Mouse (Mus musculus) forebrain, embryonic 14.5 days (tissue): Measurements from ENCODE around the gene Zswim1. TPM values are rescaled to one million over a fixed set of nuclear protein-coding genes. Genes with fewer than 3 reads are reported as not detected.
"Not testable (repeated sequence)": the region's sequence is repeated elsewhere in the genome, so short reads cannot be mapped to it uniquely, and the experiment has no call there.

Experiments
- ATAC-seq: fragments of 200-750 bp; cut with Nextera tagmentation; 2 replicates; pipeline ENCODE4 v1.8.0; 2017; ENCODE audit warnings: mild to moderate bottlenecking, moderate library complexity
- DNase-seq: peaks from one replicate; pipeline ENCODE4 v3.0.0-alpha.2; 2015; ENCODE audit warnings: low spot score
- H3K27ac ChIP-seq: fragments of 300-500 bp; sonication (generic); 2 replicates; pipeline ENCODE4 v1.5.1; 2014; ENCODE audit warnings: low read depth, mild to moderate bottlenecking, control low read depth, low read length, moderate library complexity
- H3K27me3 ChIP-seq: fragments of 300-500 bp; sonication (generic); replicated peaks from 2 replicates; pipeline ENCODE4 v1.6.1; 2014; ENCODE audit warnings: low read length, control low read depth, mixed read lengths; ENCODE audit not compliant: control insufficient read depth, insufficient read depth
- H3K36me3 ChIP-seq: fragments of 300-500 bp; sonication (generic); 2 replicates; pipeline ENCODE4 v1.6.1; 2014; ENCODE audit warnings: low read length, control low read depth; ENCODE audit not compliant: control insufficient read depth, insufficient read depth
- H3K4me1 ChIP-seq: fragments of 300-500 bp; sonication (generic); 2 replicates; pipeline ENCODE4 v1.6.1; 2014; ENCODE audit warnings: antibody characterized with exemption, low read length, control low read depth; ENCODE audit not compliant: control insufficient read depth, insufficient read depth
- H3K4me2 ChIP-seq: fragments of 300-500 bp; sonication (generic); 2 replicates; pipeline ENCODE4 v1.6.1; 2014; ENCODE audit warnings: mild to moderate bottlenecking, control low read depth, low read length
- H3K4me3 ChIP-seq: fragments of 300-500 bp; sonication (generic); 2 replicates; pipeline ENCODE4 v1.5.1; 2014; ENCODE audit warnings: low read depth, low read length, control low read depth
- H3K9ac ChIP-seq: fragments of 300-500 bp; sonication (generic); 2 replicates; pipeline ENCODE4 v1.6.1; 2014; ENCODE audit warnings: mild to moderate bottlenecking, low read length, control low read depth, moderate library complexity
- H3K9me3 ChIP-seq: fragments of 300-500 bp; sonication (generic); replicated peaks from 2 replicates; pipeline ENCODE4 v1.6.1; 2016; ENCODE audit warnings: low read length, control low read depth, mixed read lengths; ENCODE audit not compliant: control insufficient read depth
- WGBS: fragments of 180-500 bp; shearing (Covaris S2); extraction: QIAGEN DNeasy Blood & Tissue Kit; methylation state at CpG from one replicate; pipeline ENCODE4 v1.1.7; 2014; 5-methylcytosine and 5-hydroxymethylcytosine counted together
- polyA plus RNA-seq: library from polyadenylated mRNA; unstranded; fragments of >200 nt; fragmentation: Nextera tagmentation; extraction: Ambion mirVana; gene quantifications from 2 replicates; pipeline ENCODE4 v1.2.1, GENCODE M21; 2014

The Zswim1 gene
- polyA plus RNA-seq, 1 experiment from 2014 or later = 19.5 TPM

DNA sequence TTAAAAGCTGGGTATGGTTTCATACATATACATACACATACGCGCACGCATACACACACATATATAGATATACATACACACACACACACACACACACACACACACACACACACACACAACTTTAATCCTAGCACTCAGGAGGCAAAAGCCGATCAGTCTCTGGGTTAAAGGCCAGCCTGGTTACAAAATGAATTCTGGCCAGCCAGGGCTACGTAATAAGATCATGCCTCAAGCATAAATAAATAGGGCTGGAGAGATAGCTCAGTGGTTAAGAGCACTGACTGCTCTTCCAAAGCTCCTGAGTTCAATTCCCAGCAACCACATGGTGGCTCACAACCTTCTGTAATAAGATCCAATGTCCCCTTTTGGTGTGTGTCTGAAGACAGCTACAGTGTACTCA, 33.1 kb downstream of the Zswim1 start:
- 85% methylated on average over 5 of the region's 5 CpGs for WGBS
- Histone ChIP-seq H3K27me3 (peaks cover 31% of the 10 kb centered on the region), H3K4me2 (peak overlapping the region; percentile 76; the same call in 1 of the 2 replicates)
- DNase-seq, H3K27ac ChIP-seq, H3K9ac ChIP-seq, H3K4me1 ChIP-seq, ATAC-seq, H3K4me3 ChIP-seq, H3K9me3 ChIP-seq, H3K36me3 ChIP-seq: not testable (repeated sequence)

DNA sequence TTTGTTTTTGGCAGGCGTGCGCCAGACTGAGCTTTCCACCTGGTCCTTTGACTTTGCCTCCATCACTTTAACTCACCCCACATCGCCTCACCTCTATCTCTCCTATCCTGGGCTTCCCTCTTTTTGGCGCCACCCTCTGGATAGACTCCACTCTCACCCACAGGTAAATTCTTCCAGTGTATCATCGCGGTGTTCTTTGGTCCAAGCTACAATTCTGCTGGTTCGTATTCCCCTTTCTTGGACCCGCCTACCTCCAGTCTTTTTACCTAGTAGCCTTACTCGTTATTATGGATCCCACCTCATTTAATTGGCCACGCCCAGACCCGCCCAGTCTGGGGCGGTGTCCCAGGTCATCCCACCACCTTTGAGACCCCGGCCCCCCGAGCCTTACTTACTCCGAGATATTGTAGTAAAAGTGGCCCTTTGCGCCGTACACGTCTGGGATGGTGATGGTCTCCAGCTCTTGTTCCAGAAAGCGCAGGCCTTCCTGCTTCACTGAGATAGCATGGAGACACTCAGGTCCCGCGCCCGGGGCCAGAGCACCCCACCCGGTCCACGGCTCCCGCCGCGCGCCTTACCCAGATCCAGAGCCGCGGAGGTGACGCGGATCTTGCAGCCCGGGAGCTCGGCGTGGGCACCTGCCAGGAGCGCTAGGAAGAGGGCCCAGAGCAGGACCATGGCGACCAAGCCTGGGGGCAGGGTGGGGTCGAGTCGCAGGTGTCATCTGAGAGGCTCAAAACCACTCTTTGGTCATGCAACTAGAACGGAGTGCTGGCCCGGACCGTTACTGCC, 34.0 kb downstream of the Zswim1 start:
- no peak for DNase-seq

DNA sequence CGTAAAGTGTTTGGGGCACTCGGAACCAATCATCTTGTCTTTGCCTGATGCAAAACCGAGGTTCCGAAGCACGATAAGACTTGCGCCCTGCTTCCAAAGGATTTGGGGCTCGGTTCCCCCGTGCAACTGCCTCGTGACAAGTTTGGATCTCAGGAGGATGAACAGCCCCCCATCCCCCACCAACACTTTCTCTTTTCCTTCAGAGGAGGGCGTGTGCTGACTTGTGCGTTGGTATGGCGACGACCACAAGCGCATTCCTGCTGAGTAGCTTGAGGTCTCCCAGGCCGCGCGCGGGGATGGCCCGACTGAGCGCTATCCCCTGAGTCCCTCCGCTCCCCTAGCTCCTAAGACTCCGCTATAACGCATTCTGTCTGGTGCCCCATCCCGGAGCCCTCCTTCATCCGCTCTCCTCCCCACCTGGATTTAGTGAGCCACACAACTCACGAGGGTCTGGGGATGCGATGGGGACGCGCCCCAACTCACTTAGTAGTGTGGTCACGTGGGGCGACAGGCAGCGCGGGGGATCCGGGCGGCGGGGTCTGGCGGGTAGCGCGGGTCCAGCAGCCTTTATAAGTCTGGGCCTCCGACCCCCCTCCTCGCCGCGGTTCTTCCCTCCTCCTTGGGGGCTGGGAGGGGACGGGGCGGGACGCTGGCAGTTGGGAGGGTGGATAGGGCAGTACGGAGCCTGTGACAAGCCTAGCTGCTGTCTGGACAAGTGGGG, 34.8 kb downstream of the Zswim1 start, which contains the start of gene Pltp:
Gene Pltp, minus strand, starts transcription at position 611 of the 721 bp plus-strand sequence.
- under 1% methylated on average over 47 of the region's 47 CpGs for WGBS
- H3K4me2 ChIP-seq = peak within 1 kb of the TSS; percentile 76
- H3K9me3 ChIP-seq = no peaks in the 10 kb centered on the region
- H3K4me1 ChIP-seq = peaks cover 8% of the 10 kb centered on the region
- ATAC-seq = peak; percentile 78
- peak within 1 kb of the TSS; percentile 36 for H3K4me3 ChIP-seq
- peaks cover 31% of the 10 kb centered on the region for H3K27me3 ChIP-seq
- H3K36me3 ChIP-seq = no peaks in the 10 kb centered on the region
- H3K27ac ChIP-seq = no peak within 1 kb of the TSS
- peak; percentile 62 for DNase-seq
- H3K9ac ChIP-seq = peak within 1 kb of the TSS; percentile 49

More for the DNA sequence above, 34.0 kb downstream of the Zswim1 start:
- Histone ChIP-seq H3K4me2 (peak overlapping the region; percentile 76), H3K36me3 (no peaks in the 10 kb centered on the region), H3K4me1 (peaks cover 8% of the 10 kb centered on the region), H3K9ac (peak overlapping the region; percentile 49), H3K27ac (no peak overlapping the region), H3K4me3 (peak overlapping the region; percentile 36), H3K9me3 (no peaks in the 10 kb centered on the region), H3K27me3 (peaks cover 31% of the 10 kb centered on the region)
- ATAC-seq = peak; percentile 47
- under 1% methylated on average over 42 of the region's 42 CpGs for WGBS

DNA sequence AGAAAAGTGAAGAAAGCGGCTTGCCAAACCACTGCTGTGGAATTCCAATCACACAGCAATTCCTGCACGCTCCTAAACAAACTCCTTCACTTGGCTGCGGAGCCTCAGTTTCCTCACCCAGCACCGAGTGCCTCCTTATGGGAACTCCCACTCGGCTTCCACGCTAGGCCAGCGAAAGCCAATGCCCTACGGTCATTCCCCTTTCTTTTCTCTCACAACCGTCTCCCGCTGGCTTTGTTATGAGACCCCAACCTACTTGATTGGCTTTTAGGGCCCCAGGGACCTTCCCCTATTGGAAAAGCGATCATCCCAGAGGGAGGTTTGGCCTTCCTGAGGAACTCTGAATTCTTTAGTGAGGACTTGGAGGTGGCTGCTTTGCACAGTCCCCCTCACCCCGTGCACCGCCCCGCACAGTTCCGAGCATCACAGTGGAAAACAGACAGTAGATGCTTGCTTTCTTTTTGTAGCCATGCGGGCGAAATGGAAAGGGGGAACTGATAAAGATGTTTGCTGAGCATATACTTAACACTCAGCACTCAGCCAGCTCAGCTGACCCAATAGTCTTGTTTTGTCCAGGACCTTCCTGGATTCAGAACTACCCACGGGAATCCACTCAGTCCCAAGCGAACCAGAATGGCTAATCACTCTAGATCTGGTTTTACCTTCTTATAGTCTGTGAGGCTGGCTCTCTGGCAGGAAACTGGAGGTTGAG, 35.5 kb downstream of the Zswim1 start:
- H3K9ac ChIP-seq = peak overlapping the region; percentile 49
- ATAC-seq = no peak

DNA sequence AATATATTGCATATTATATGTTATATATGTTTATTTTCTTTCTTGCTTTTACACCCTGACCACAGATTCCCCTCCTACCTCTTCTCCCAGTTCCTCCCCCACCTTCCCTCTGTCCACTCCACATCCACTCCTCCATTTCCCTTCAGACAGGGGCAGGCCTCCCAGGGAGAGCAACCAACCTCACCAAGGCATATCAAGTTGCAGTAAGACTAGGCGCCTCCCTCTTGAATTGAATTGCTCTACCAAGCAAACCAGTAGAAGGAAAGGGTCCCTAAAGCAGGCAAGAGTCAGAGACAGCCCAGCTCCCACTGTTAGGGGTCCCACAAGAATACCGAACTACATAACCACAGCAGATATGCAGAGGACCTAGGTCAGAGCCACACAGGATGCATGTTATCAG, 36.7 kb downstream of the Zswim1 start:
- Histone ChIP-seq H3K27me3 (peaks cover 31% of the 10 kb centered on the region), H3K4me2 (no peak overlapping the region), H3K27ac (no peak overlapping the region), H3K36me3 (no peaks in the 10 kb centered on the region), H3K9me3 (0 out of 2 replicates have a peak, but pooled peaks cover 2% of the 10 kb centered on the region), H3K4me3 (no peak overlapping the region), H3K9ac (no peak overlapping the region), H3K4me1 (peaks cover 8% of the 10 kb centered on the region)
- whole genome bisulfite sequencing = 51% methylated on average over 2 of the region's 2 CpGs
- DNase-seq (no peak), ATAC-seq (no peak)

More for the DNA sequence above, 35.5 kb downstream of the Zswim1 start:
- WGBS = 2% methylated on average over 19 of the region's 19 CpGs
- peaks cover 8% of the 10 kb centered on the region for H3K4me1 ChIP-seq
- peak overlapping the region; percentile 36 for H3K4me3 ChIP-seq
- no peak overlapping the region for H3K27ac ChIP-seq
- no peak for DNase-seq
- no peaks in the 10 kb centered on the region for H3K36me3 ChIP-seq
- no peaks in the 10 kb centered on the region for H3K9me3 ChIP-seq
- H3K4me2 ChIP-seq = peak overlapping the region; percentile 76
- H3K27me3 ChIP-seq = peaks cover 31% of the 10 kb centered on the region

DNA sequence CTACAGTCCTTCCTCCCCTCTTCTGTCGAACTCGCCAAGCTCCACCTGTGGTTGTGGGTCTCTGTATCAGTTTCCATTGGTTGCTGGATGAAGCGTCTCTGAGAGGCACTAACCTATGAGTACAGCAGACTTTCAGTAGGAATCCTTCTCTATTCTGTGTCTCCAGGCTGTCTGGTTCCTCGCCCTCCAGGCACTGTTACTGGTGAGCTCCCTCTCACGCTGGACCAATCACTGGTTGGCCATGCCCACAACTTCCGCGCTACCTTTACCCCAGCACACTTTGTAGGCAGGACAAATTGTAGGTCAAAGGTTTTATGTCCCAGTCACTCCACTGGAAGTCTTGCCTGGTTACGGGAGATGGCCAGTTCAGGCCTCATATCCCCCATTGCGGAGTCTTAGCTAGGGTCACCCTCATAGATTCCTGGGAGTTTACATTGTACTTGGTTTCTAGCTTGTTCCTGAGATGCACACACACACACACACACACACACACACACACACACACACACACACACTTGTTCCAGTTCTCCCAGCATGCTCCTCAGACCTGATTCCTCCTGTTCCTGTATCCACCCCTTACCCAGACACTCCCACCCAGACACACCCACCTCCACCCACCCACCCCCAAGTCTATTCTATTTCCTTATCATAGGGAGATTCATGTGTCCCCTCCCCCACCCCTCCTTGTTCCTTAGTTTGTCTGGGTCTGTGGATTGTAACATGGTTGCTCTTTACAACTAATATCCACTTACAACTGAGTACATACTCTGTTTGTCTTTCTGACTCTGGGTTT, 37.4 kb downstream of the Zswim1 start:
- 46% methylated on average over 9 of the region's 9 CpGs for WGBS
- Histone ChIP-seq H3K4me2 (no peak overlapping the region), H3K4me3 (no peak overlapping the region), H3K27ac (no peak overlapping the region), H3K4me1 (peaks cover 8% of the 10 kb centered on the region), H3K9me3 (0 out of 2 replicates have a peak, but pooled peaks cover 2% of the 10 kb centered on the region), H3K27me3 (peaks cover 29% of the 10 kb centered on the region), H3K9ac (no peak overlapping the region), H3K36me3 (no peaks in the 10 kb centered on the region)
- DNase-seq (no peak), ATAC-seq (no peak)

DNA sequence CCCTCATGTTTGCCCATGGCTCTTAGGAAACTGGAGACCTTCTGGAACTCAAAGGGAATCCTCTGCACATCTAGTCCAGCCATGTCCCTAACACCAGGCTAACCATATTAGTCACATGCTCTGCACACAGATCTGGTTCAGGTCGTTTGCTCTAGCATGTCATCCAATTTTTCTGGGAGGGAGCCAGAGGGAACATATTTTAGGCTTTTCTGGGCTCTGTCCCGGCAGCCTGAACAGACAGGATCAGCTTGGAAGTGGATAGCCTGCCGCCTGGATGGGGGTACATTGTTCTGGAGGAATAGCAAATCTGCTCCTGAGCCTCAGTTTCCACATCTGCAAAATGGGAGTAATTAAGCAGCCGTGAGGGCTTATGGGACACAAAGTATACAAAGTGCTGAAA, 38.6 kb downstream of the Zswim1 start:
- Histone ChIP-seq H3K27ac (no peak overlapping the region), H3K36me3 (no peaks in the 10 kb centered on the region), H3K27me3 (peaks cover 26% of the 10 kb centered on the region), H3K9ac (no peak overlapping the region), H3K4me1 (peaks cover 8% of the 10 kb centered on the region), H3K9me3 (0 out of 2 replicates have a peak, but pooled peaks cover 2% of the 10 kb centered on the region), H3K4me3 (no peak overlapping the region), H3K4me2 (no peak overlapping the region)
- 74% methylated on average over 4 of the region's 4 CpGs for WGBS
- no peak for DNase-seq
- ATAC-seq = no peak
